Mouse (Mus musculus): Measurements from ENCODE around the gene Shank3. TPM values are rescaled to one million over a fixed set of nuclear protein-coding genes. Genes with fewer than 3 reads are reported as not detected.
A peak's percentile ranks its signal among the peaks of the same experiment; 100 is the strongest.

Gene Shank3
- total and polyA plus RNA-seq, 2 experiments from 2014 or later, result 8.7 to 61.8 TPM

DNA sequence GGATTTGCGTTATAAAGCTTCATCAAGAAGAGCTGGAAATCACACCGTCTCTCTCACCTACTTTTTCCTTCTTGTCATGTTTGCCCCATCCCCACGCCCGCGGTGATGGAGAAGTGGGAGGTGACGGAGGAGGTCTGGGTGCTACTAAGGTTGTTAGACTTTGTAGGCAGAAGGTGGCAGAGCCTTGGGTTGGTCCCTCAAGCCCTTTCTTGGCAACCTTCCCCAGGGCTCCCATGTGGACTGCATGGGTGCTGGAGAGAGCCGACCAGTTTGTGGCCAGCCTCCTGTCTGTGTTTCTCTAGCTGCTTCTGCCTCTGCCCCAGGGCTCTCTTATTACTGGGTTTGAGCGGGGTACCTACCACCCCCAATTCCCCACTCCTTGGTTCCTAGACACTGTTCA lies 51.1 kb downstream of the Shank3 start:
- DNase-seq (ENCODE audit: low spot score) (no peak), ATAC-seq (no peak)
- Histone ChIP-seq H3K36me3 (ENCODE audit: insufficient read depth, low read length) (peaks cover 6% of the 10 kb centered on the region; the same call in 1 of the 2 replicates), H3K9me3 (ENCODE audit: low read length) (no peaks in the 10 kb centered on the region), H3K4me3 (ENCODE audit: low read length) (no peak overlapping the region), H3K27ac (no peak overlapping the region), H3K4me2 (ENCODE audit: low read depth, low read length) (no peak overlapping the region), H3K27me3 (ENCODE audit: insufficient read depth, low read length) (no peaks in the 10 kb centered on the region), H3K9ac (replicated peaks; ENCODE audit: low read length) (no peak overlapping the region), H3K4me1 (ENCODE audit: insufficient read depth, low read length) (peaks cover 7% of the 10 kb centered on the region; the same call in 1 of the 2 replicates)
- no peak for TF ChIP-seq CTCF (IDR thresholded peaks at IDR 0.05; ENCODE audit: low read depth)
- 92% methylated on average over 8 of the region's 8 CpGs for WGBS

DNA sequence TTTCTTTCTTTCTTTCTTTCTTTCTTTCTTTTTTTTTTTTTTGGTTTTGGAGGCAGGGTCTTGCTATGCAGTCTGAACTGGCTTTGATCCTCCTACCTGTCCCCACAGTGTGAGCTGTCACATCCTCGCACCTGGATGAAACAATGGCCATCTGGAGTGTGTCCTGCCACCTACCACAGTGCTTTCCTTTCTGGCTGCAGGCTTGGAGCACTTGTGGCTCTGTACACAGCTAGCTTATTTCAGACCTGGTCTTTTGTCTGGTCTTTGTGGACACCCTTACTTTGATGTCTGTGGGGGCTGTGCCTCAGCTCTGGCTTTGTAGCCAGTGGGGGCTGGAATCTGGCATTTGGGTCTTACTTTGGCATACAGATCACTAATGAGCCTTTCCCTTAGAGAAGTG lies 52.3 kb downstream of the Shank3 start:
- no peak for TF ChIP-seq CTCF (IDR thresholded peaks at IDR 0.05; ENCODE audit: low read depth)
- 76% methylated on average over 1 of the region's 1 CpGs for WGBS
- Histone ChIP-seq H3K4me1 (ENCODE audit: insufficient read depth, low read length) (peaks cover 7% of the 10 kb centered on the region; the same call in 1 of the 2 replicates), H3K27me3 (ENCODE audit: insufficient read depth, low read length) (no peaks in the 10 kb centered on the region), H3K27ac (no peak overlapping the region), H3K4me3 (ENCODE audit: low read length) (no peak overlapping the region), H3K36me3 (ENCODE audit: insufficient read depth, low read length) (peaks cover 6% of the 10 kb centered on the region; the same call in 1 of the 2 replicates), H3K9ac (replicated peaks; ENCODE audit: low read length) (no peak overlapping the region), H3K4me2 (ENCODE audit: low read depth, low read length) (no peak overlapping the region), H3K9me3 (ENCODE audit: low read length) (no peaks in the 10 kb centered on the region)
- DNase-seq (ENCODE audit: low spot score) (no peak), ATAC-seq (no peak)

DNA sequence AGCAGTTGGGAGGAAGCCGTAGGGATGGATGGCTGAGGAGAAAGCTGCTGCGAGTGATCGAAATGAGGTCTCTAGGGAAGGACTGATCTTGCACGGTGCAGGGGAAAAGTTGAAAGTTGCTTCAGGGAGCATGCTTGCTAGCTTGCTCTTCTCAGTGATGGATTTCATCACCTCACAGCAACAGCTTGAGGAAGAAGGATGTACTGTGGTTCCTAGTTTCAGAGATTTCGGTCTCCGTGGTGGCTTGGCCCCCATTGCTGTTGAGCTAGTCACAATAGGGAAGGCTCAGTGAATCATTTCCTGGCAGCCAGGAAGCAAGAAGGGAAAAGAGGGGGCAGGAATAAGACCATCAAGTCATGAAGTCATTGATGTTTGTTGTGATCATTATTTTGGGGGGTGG lies 56.2 kb downstream of the Shank3 start:
- 84% methylated on average over 6 of the region's 6 CpGs for WGBS
- Histone ChIP-seq H3K27ac (no peak overlapping the region), H3K4me1 (ENCODE audit: insufficient read depth, low read length) (0 out of 2 replicates have a peak, but pooled peaks cover 5% of the 10 kb centered on the region), H3K36me3 (ENCODE audit: insufficient read depth, low read length) (peaks cover 6% of the 10 kb centered on the region; the same call in 1 of the 2 replicates), H3K9me3 (ENCODE audit: low read length) (no peaks in the 10 kb centered on the region), H3K4me3 (ENCODE audit: low read length) (no peak overlapping the region), H3K27me3 (ENCODE audit: insufficient read depth, low read length) (no peaks in the 10 kb centered on the region), H3K9ac (replicated peaks; ENCODE audit: low read length) (no peak overlapping the region), H3K4me2 (ENCODE audit: low read depth, low read length) (no peak overlapping the region)
- no peak for TF ChIP-seq CTCF (IDR thresholded peaks at IDR 0.05; ENCODE audit: low read depth)
- DNase-seq (ENCODE audit: low spot score) (no peak), ATAC-seq (no peak)

DNA sequence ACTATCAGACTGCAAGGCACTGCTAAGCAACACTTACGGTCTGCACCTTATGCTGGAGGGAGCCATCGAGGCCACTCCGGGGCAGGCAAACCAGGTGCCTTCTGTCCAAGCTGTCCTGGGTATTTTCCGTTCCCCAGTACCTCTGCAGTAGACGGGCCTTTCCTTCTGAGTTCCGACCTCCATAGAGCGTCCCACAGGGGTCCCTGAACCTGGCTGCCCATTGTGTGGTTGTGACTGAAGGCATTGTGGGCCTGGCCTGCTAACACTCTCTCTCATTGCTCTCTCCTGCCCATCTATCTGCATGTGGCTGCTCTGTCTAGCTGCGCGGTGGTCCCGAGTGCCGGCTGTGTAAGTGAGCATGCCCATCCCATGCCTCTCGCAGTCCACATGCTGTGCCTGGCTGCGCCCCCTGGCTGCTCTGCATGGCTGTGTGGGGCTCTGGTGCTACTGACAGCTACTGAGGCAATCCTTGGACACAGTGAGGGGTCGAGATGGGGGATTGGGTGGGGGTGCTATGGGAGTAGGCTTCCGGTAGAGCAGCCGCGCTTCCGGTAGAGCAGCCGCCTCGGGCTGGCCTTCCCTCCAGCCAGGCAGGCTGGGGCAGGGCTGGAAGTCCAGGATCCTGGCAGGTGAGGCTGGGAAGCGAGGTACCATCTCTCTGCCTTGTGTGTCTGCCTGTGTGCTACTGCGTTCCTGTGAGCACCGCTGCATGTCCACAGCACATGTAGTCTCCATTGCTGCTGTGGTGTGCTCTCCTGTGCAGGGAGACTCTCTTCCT lies 57.2 kb downstream of the Shank3 start:
- Histone ChIP-seq H3K4me3 (ENCODE audit: low read length) (no peak overlapping the region), H3K4me2 (ENCODE audit: low read depth, low read length) (no peak overlapping the region), H3K9me3 (ENCODE audit: low read length) (no peaks in the 10 kb centered on the region), H3K9ac (replicated peaks; ENCODE audit: low read length) (no peak overlapping the region), H3K27me3 (ENCODE audit: insufficient read depth, low read length) (no peaks in the 10 kb centered on the region), H3K36me3 (ENCODE audit: insufficient read depth, low read length) (peaks cover 6% of the 10 kb centered on the region; the same call in 1 of the 2 replicates), H3K4me1 (ENCODE audit: insufficient read depth, low read length) (0 out of 2 replicates have a peak, but pooled peaks cover 5% of the 10 kb centered on the region), H3K27ac (no peak overlapping the region)
- ATAC-seq (peak; percentile 65; the same call in 1 of the 2 replicates), DNase-seq (ENCODE audit: low spot score) (peak; percentile 33)
- TF ChIP-seq CTCF (IDR thresholded peaks at IDR 0.05; ENCODE audit: low read depth), result peak; percentile 69
- WGBS, result 42% methylated on average over 23 of the region's 23 CpGs

DNA sequence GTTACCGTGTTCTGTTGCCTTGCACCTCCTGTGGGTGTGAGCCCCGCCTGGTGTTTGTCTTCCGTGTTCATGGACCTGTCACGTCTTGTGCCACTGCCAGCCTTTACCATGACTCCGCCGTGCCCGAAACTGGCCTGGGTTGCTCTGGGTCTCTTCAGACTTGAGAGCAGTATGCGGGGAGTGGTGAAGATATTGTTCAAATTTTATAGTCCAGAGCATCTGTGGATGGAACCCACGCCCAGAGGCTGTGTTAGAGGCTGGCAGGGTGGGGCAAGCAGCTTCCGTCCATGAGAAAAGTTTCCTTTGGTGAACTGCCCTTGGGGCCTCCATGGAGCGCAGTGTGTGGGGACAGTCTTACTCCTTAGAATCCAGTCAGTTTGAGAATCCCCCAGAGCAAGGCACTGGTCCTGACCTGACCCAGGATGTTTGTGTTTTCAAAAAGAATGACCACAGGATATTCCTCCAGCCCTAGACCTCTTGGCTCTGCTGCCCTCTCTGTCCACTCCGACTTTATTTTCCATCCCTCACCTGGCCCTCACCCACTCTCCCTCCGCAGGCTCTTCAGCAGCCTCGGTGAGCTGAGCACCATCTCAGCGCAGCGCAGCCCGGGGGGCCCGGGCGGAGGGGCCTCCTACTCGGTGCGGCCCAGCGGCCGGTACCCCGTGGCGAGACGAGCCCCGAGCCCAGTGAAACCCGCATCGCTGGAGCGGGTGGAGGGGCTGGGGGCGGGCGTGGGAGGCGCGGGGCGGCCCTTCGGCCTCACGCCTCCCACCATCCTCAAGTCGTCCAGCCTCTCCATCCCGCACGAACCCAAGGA lies 58.0 kb downstream of the Shank3 start:
- no peaks in the 10 kb centered on the region for H3K27me3 ChIP-seq (ENCODE audit: insufficient read depth, low read length)
- H3K27ac ChIP-seq, result no peak overlapping the region
- no peak for TF ChIP-seq CTCF (IDR thresholded peaks at IDR 0.05; ENCODE audit: low read depth)
- no peak for DNase-seq (ENCODE audit: low spot score)
- H3K4me2 ChIP-seq (ENCODE audit: low read depth, low read length), result peak overlapping the region; percentile 34; the same call in 1 of the 2 replicates
- no peak overlapping the region for H3K4me3 ChIP-seq (ENCODE audit: low read length)
- 0 out of 2 replicates have a peak, but pooled peaks cover 5% of the 10 kb centered on the region for H3K4me1 ChIP-seq (ENCODE audit: insufficient read depth, low read length)
- no peaks in the 10 kb centered on the region for H3K9me3 ChIP-seq (ENCODE audit: low read length)
- no peak overlapping the region for H3K9ac ChIP-seq (replicated peaks; ENCODE audit: low read length)
- H3K36me3 ChIP-seq (ENCODE audit: insufficient read depth, low read length), result peaks cover 3% of the 10 kb centered on the region; the same call in 1 of the 2 replicates
- 25% methylated on average over 34 of the region's 40 CpGs for WGBS
- no peak for ATAC-seq

DNA sequence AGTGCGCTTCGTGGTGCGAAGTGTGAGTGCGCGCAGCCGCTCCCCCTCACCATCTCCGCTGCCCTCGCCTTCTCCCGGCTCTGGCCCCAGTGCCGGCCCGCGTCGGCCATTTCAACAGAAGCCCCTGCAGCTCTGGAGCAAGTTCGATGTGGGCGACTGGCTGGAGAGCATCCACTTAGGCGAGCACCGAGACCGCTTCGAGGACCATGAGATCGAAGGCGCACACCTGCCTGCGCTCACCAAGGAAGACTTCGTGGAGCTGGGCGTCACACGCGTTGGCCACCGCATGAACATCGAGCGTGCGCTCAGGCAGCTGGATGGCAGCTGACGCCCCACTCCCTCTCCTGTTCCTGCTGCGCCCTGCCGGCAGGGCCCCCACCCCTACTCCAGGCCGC lies 58.6 kb downstream of the Shank3 start:
- Histone ChIP-seq H3K4me1 (ENCODE audit: insufficient read depth, low read length) (0 out of 2 replicates have a peak, but pooled peaks cover 5% of the 10 kb centered on the region), H3K9me3 (ENCODE audit: low read length) (no peaks in the 10 kb centered on the region), H3K27me3 (ENCODE audit: insufficient read depth, low read length) (no peaks in the 10 kb centered on the region), H3K4me2 (ENCODE audit: low read depth, low read length) (peak overlapping the region; percentile 34), H3K4me3 (ENCODE audit: low read length) (no peak overlapping the region), H3K36me3 (ENCODE audit: insufficient read depth, low read length) (no peaks in the 10 kb centered on the region; the same call in 1 of the 2 replicates), H3K27ac (no peak overlapping the region), H3K9ac (replicated peaks; ENCODE audit: low read length) (no peak overlapping the region)
- TF ChIP-seq CTCF (IDR thresholded peaks at IDR 0.05; ENCODE audit: low read depth), result no peak
- WGBS, result 21% methylated on average over 31 of the region's 34 CpGs
- no peak for DNase-seq (ENCODE audit: low spot score)
- ATAC-seq, result no peak

Measured in hindbrain, postnatal 0 days (tissue).